Mouse (Mus musculus): ENCODE measurements around the gene Ubash3b.

Ubash3b gene

DNA sequence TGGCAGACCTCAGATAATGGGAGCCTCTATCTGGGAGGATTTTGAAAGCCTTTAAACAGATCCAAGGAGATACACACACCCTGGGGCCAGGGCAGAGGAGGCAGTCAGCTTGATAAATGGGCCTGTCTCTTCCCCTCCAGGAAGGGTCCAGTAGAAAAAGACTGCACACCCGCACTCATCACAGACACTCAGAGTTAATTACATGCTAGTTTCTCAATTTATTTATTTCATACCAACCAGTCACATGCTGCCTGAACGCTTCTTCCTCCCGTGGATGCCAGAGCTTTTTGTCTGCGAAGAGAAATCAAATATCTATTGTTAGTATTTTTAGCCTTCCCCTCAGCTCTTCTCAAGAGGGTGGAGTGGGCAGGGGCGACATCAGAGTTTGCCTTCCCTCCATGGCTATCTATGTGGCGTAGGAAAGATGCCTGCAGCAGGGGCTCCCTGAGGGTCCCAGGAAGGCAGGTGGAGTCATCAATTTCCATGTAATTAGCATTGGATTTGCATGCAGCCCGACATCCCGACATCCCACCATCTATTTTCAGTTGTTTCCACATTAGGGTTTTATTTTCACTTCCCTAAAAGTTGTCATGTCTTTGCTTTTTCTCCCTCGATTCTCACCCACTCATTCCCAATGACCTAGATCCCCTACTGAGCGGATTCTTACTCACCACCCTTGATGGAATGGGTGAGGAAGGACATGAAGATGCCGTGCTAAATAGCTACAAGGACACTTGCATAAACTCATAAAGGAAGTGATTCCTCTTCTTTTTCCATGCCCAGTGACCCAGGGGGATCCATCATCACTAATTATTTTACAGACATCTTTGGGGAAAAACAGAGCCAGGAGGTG is 110.2 kb downstream of the Ubash3b start:
- no peak for DNase-seq (ENCODE audit: low spot score in 2 of 2)

DNA sequence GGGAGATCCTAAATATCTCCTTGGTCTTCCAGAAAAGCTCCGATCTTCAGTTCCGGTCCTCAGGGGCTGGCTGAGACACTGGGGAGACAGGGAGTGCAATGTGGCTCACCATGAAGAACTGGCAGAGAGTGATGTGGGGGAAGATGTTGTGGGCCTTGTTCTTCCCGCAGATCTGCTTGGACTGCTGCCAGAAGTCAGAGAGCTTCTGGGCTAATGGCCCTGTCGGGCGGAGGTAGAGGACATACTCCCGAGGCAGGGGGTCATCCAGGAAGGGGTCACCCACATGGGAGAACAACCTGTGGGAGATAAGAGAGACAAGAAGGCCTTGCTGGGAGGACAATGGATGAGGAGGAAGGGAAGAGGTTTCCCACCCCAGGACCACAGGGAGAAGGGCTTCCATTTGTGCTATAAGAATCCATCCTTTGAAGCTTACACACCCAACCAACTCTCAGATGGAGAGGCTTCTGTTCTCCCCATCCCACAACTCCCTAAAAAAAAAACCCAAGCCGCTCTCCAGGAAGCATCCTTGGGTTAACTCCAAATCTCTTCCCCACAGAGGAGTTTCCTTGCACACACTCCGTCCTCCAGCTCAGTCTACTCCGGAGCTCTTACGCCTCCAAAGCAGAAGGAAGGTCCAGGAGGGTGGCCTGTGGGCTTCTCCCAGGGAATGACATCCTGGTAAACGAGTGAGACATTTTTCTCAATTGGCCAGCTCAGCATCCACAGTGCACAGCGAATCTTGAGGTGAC is 111.0 kb downstream of the Ubash3b start:
- DNase-seq (ENCODE audit: low spot score in 2 of 2): peak in 1 of 2 experiments; percentile 47

DNA sequence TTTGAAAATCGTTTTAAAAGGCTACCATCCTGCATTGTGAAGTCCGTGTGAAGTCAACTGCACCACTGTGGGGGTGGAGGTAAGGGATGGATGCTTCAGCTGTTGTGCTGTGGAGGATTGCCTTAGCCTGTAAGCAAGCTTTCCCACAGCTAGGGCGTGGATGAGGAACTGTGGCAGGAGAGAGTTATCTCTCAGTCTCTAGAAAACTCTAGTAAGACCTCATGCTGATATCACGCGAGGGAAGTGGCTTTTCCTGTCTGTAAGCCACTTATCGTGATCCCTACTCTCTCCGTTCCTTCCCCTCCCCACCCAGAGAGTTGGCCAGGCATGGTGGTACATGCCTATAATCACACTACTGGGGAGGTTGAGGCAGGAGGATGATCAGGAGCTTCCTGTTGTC is 112.2 kb downstream of the Ubash3b start:
- DNase-seq (ENCODE audit: low spot score in 2 of 2): no peak

DNA sequence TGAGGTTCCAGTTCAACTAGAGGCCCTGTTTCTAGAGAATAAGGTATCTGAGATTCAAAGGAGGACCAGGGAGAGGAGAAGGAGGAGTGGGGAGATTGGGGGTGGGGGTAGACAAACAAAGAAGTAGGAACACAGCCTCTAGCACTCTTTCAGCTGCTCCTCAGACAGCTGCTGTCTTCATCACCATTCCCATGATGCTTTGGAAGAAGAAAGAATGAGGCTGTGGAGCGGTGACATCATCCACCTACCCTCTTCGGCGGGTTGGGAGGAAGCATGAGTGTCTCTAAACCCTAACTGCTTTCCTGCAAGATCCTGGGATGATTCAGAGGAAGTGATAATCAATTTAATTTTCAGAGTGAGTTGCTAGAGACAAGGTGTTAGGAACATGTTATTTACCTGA is 112.7 kb downstream of the Ubash3b start:
- no peak for DNase-seq (ENCODE audit: low spot score in 2 of 2)

DNA sequence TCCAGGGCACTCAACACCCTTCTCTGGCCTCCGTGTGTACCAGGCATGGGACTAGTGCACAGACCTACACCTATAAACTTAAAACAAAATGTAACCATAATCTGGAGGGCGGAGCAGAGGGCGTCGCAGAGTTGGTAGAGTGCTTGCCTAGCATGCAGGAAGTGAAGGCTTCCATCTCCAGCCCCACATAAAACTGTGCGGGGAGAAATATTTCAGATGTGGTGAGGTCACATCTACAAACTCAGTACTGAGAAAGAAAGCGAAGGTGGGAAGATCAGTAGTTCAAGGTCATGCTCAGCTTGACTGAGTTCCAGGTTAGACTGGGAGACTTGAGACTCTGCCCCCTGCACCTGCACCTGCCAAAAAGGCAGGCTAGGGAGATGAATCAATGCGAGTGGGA is 113.3 kb downstream of the Ubash3b start:
- no peak for DNase-seq (ENCODE audit: low spot score in 2 of 2)

DNA sequence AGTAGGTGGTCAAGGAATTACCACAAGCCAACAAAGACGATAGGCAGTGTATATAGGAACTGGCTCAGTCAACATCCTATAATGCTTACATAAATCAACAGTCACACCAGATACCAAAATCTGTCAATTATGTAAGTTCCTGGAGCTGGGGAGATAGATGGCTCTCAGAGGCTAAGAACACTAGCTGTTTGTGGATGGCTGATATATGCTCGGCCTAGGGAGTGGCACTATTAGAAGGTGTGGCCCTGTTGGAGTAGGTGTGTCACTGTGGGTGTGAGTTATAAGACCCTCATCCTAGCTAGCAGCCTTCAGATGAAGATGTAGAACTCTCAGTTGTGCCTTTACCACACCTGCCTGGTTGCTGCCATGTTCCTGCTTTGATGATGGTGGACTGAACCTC is 113.8 kb downstream of the Ubash3b start:
- DNase-seq (ENCODE audit: low spot score in 2 of 2): no peak

DNA sequence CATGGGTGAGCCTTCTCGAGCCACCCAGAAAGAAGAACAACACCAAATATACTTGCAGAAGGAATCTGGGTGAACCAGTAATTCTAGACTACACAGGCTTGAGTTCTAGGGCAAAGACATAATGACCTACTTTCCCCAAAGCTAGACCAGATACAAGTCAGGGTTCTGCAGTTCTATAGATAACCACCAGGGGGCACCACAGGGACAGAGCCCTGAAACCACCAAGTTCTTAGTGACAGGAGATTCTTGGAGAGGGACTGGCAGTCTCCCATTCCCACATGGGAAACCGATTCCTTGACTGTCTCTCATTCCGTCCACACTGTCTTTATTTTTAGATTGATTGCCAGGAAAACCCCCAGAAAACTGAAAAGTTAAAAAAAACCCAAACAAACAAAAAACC is 116.9 kb downstream of the Ubash3b start:
- peak; percentile 75 to 81 for DNase-seq (ENCODE audit: low spot score in 2 of 2)

DNA sequence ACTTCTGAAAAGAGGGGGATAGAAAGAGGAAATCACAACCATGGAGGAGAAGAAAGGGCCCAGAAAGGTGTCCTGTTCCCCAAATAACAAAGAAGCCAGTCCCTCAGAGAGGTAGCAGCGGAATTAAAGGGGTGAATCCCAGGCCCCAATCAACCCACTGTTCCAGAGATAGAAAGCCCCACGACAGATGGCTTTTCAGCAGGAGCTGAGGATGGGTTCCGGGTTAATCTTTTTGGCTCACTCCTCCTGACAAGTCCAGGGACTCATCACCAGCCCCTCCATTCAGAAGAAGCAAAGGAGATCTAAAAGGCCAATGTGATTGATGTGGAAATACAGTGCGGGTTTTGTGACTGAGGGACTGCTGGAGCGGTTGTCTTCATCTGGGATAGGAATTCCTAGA is 117.9 kb downstream of the Ubash3b start:
- no peak for DNase-seq (ENCODE audit: low spot score in 2 of 2)

DNA sequence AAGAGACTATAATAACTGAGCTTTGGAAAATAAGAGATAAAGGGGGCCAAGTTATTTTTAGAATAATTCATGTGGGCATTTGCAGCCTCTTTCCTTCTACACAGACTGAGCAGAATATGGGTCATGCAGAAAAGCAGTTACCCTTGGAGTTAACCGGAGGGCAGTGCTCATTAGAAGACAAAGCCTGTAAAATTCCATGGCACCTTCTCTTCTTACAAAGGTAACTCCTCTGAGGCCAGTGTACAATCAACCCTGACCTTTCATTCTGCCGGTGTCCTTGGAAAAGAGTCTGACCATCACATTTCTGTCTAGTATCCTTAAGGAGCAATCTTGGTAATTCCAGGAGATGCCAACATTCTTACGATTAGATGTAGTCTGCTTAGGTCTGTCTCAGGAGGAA is 120.1 kb downstream of the Ubash3b start:
- no peak for DNase-seq (ENCODE audit: low spot score in 2 of 2)

DNA sequence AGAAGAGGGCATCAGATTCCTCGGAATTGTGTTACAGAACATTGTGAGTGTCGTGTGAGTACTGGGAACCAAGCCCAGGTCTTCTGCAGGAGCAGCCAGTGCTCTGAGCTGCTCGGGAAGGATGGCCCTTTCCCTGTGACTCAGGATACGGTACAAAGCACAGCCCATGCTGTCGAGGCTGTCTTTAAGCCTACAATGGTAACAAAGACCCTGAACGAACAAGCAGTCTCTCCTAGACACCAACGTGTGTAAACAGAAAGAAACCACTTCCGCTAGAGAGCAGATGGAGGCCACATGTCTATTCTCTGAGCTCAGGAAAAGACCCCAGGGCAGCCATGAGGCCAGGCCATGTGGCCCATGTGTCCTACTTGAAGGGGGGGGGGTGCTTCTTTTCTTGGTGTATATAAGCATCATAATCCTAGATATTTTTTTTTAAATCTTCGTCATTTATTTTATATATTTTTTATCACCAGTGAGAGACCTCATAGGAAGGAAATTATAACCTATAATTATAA is 123.3 kb downstream of the Ubash3b start:
- DNase-seq (ENCODE audit: low spot score in 2 of 2): no peak

DNA sequence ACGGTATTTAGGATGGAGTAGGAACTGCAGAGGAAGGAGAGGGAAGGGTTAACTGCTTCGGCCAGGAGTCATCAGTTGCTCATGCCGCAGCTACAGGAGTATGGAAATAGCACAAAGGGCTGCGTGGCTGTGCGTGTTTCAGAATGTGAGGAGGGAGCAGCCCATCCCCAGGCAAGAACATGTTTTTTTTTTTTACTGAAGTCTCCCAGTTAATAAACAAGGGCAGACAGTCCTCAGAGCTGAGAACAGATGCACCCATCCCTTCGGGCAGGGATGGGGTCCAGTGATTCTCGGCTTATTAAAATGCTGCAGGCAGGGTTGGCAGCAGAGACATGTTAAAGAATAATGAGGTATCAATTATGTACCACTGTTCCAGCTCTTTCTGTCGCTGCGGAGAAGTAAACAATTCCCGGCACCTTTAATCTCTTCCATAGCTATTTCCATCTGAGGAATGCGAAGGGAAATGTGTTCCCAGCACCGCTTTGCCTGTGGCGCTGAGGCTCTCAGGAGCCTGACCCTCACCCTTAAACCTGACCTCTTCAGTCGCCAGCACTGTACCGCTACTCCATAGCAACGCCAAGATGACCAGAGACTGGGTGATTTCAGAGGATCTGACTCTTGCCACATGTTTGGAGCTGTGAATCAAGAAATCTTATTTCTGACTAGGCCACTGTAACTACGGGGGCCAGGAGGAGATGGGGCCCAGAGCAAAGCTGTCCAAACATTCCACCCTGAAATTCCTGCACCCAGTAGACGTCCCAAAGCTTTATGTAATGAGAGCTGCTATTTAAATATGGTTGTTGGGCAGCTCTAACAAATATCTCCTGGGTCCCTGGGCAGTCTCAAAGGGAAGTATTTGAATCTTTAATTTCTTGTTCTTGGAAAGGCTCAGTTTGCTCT is 129.7 kb downstream of the Ubash3b start:
- DNase-seq (ENCODE audit: low spot score in 2 of 2): no peak

DNA sequence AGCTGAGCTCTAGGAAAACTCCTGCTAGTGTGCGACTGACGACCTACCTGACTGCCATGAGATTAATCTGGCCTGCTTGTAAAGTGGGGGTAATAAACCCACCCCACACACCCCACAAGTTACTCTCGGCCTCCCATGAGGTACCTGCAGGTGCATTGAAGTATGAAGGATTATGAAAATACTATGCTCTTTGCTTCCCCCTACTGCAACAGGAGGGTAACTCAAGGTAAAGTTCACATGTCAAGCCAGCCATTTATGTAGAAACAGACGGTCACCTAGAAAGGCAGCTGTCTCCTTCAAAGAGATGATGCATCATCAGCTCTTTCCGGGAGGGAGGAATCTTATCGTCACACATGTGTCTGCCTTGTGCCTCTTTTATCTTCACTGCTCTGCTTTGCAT is 131.7 kb downstream of the Ubash3b start:
- DNase-seq (ENCODE audit: low spot score in 2 of 2): no peak

DNA sequence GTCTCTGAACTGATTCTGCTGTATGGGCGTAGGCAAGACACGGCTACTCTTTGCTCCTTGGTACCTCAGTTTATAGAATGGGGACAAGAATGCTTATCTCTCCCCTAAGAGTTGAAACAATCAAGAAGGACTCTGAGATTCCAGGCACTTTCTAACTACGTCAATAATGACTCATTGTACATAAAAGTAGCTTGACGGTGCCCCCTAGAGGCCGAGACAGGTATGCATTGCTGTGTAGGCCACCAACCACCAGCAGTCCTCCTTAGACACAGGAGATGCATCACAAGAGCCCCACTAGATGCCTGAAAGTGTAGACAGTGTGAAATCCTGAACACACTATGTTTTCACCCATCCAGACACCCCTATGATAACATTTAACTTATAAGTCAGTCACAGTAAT is 133.0 kb downstream of the Ubash3b start:
- DNase-seq (ENCODE audit: low spot score in 2 of 2): no peak

DNA sequence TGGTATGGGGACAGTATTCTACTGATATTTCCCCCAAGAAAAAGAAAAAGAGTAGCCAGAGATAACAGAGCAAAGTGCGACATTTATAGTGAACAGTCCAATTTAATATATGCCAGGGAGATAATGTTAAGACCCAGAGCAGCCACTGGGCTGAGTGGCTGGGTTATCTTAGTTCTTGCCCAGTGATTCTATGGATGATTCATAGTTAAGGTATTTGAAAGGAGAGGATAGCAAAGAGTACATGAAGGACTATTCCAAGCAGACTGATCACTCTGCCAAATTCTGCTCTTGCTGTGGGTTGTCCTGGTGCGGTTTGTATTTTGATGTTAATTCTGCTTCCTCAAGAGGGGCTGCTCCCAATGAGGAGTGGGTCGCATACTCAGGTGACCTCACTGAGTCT is 139.8 kb downstream of the Ubash3b start:
- no peak for DNase-seq (ENCODE audit: low spot score in 2 of 2)

DNA sequence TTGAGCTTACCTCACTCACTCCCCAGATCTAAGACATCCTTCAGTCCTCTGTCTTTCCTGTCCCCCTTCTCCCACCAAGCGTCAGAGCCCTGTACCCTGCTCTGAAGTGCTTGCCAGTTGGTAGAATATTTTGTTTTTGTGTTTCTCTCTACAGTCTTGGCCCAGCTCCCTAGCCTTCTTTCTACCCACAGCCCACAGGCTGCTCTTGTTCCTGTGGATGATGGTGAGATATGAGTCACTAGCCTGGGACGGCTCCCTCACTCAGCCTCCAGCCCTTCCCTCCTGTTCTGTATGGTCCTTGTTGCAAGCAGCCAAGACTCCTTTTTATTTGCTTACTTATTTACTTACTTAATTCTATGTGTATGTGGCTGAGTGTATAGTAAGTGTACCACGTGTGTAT is 141.0 kb downstream of the Ubash3b start:
- DNase-seq (ENCODE audit: low spot score in 2 of 2): peak; percentile 38 to 39

DNA sequence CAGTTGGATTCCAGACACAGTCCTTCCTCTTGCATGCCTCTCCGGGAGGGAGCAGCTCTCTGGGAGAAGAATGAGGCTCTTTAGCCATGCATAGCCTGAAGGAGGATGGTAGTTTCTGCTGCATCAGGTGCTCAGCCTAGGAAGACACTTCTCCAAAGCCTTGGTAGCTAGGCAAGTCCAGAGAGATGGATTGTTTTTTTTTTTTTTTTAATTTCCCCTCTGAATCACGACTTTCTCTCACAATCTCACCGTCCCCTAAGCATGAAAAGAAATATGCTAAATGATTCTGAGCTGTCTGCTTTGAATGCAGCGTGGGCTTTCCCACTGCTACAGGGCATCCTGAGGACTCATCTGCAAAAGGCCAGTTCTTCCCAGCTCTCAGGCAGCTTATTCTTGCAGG is 147.0 kb downstream of the Ubash3b start:
- DNase-seq (ENCODE audit: low spot score in 2 of 2): no peak

DNA sequence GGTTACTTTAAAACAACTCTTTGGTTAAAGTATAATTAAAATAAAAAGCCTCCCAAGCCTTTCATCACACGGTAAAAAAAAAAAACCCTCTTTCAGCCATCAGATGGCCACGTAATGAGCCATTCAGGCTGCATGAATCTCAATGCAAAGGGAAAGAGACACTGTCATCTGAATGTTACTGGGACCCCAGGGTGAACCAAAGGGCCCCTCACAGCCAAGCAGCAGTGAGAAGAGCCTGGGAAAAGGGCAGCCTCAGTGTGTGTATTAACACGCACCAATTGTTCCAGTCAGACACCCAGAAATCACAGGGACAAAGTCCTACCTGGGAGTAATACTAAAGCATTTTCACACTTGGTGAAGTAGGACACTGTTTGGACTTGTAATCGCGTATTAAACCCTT is 149.0 kb downstream of the Ubash3b start:
- no peak for DNase-seq (ENCODE audit: low spot score in 2 of 2)

DNA sequence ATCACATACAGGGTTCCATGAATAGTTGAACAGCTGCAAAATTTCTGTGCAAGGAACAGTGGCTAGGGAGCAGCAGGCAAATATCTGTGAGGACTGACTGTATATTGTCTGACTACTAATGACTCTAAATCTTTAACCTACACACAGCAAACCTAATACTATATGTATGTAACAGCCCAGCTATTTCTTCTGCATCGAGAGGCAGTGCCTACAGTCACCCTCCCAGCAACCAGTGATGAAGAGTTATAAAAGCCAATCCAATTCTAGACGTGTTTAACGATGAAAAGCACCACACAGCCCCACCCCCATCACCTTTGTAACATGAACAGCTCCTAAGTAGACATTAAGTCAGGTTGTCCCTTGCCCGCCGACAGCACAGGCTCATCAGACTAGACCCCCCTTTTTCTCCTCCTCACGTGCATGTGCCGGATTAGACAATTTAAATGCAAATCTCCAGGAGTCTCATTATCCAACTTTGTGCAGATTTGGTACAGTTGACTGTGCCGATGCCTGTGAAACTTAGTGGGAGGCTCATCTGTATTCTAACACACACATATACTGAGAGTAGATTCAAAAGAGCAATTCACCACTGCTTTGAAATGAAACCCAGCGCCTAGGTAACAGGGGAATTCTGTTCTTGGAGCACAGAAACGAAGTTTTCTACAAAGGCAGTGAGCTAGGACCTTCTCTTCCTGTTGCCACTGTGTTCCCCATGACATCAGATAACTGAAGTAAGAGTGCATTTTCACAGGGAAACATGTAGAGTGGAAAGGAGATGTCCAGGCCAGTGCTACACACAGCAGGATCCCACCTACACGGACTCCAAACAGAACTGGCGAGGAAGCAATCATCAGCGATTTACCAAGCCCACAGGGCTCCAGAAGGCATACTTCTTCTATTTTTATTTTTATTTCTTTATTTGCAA is 149.7 kb downstream of the Ubash3b start:
- DNase-seq (ENCODE audit: low spot score in 2 of 2): peak in 1 of 2 experiments; percentile 37

DNA sequence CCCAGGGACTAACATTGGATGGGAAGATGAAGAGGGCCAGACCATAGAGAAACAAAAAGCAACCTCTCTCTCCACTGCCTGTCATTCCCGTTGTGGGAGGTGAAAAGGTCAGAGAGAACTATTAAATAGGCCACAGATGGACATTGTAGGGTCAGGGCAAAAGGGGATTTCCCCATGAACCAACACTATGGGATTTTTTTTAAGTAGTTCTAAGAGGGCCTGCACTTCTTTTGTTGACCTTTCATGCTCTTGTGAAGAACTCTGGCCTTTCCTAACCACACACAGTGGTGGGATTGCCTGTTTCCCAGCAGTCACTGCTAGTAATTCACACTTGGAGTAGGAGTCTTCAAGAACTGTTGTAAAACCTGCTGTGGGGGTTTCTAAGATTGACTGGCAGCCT is 153.7 kb downstream of the Ubash3b start:
- DNase-seq (ENCODE audit: low spot score in 2 of 2): no peak

DNA sequence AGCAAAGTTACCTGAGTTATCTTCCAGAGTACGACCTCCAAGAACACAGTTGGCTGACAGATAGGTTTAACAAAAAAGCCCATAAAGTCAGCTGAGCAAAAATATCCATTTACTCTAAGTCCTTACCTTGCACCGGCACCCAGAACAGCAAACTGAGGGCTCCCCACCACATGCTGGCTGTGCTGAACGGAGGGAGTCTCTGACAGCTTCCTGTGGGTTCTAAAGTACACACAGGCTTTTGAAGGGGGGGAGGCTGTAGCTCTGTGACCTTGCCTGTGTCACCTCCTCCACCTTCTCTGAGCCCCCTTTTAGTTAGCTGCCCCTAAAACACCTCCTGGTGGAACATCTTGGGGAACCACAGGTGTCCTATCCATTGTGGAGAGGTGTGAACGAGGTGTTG is 157.1 kb downstream of the Ubash3b start, which contains the start of gene Crtam:
Gene Crtam (minus strand): TSS at position 214 of the 400 bp plus-strand sequence.
- DNase-seq (ENCODE audit: low spot score in 2 of 2): no peak

All from right cerebral cortex, postnatal 36 days (tissue).